Mouse (Mus musculus): Measurements from ENCODE around the gene Mtg1. TPM values are rescaled to one million over a fixed set of nuclear protein-coding genes. Genes with fewer than 3 reads are reported as not detected.

Mtg1 gene
- polyA plus RNA-seq, 1 experiment from 2014 or later = 9.4 TPM

DNA sequence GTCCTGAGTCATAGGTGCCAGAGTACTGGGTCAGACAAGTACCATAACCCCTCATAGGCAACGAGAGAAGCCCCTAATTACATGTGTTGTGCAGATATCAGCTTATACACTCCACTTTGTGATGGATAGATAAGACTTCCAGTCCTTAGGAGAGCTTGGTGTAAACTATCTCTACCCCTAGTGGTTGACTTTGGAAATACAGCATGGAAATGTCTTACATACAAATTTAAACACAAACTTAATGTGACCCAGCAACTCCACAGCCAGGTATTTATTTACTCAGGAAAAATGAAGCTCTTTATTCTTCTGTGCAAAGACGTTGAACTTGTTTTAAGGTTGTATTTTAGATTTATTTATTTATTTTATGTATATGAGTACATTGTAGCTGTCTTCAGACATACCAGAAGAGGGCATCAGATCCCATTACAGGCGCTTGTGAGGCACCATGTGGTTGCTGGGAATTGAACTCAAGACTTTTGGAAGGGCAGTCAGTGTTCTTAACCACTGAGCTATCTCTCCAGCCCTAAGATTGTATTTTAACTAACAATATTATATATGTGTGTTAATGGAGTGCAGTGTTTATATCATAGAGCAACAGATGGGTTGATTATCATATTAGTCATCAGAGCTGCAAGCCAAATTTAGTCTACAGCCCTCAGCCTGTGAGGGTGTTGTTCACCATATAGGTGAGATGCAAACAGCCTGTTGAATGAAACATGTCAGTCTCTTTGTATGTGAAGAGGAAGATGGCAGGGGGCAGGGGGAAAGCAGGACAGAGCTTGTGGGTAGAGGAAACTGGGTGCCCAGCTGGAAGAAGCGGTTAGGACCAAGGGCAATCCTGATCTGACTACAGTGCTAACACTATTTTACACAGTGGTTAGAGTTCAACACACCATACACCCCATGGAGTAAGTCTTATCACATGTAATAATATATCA, 51.3 kb downstream of the Mtg1 start:
- Histone ChIP-seq H3K79me2 (ENCODE audit: inconsistent target) (no peaks in the 10 kb centered on the region), H3K4me3 (ENCODE audit: inconsistent target) (no peak overlapping the region), H3K27ac (no peak overlapping the region), H3K36me3 (ENCODE audit: inconsistent target) (no peaks in the 10 kb centered on the region)
- 71% methylated on average over 4 of the region's 4 CpGs for WGBS (ENCODE audit: missing documents)

DNA sequence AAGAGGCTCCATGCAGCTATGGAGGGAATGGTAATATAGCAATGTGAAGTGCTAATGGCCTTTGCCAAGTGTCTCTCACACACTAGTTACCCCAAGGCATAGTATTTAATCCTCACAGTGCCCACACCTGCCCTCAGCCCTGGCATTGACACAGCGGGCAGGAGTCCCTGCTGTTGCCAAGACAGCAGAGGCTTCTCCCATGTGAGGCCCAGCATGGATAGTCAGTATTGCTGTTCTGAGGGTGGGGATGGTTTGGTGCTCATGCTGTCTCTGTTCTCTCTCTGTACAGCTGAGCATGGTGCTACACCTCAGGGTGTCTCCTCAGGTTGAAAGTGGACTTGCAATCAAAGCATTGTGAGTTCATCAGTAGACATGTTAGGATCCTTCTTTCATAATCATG, 53.1 kb downstream of the Mtg1 start:
- 100% methylated on average over 1 of the region's 1 CpGs for WGBS (ENCODE audit: missing documents)

DNA sequence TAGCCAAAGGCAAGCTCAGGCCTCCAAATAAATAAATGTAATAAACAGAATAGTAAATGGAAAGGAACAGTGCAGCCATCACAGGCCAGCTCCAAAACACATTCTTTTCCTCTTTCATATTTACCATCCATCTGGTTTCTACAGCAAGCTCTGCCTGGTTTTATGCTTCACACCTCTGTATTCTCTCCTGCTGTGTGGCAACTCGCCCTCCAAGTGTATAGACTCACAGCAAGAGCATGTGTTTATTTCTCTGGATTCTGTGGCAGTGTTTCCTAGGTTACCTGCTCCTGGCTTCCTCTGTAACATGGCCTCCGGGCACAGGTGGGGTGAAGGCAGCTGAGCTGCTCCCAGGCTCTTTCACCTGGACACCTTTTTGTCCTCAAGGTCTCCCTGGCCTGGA, 55.1 kb downstream of the Mtg1 start:
- Histone ChIP-seq H3K4me3 (ENCODE audit: inconsistent target) (no peak overlapping the region), H3K36me3 (ENCODE audit: inconsistent target) (no peaks in the 10 kb centered on the region), H3K27ac (no peak overlapping the region), H3K79me2 (ENCODE audit: inconsistent target) (no peaks in the 10 kb centered on the region)
- WGBS (ENCODE audit: missing documents) = 63% methylated on average over 2 of the region's 2 CpGs

More for the DNA sequence above, 53.1 kb downstream of the Mtg1 start:
- Histone ChIP-seq H3K36me3 (ENCODE audit: inconsistent target) (no peaks in the 10 kb centered on the region), H3K4me3 (ENCODE audit: inconsistent target) (no peak overlapping the region), H3K79me2 (ENCODE audit: inconsistent target) (no peaks in the 10 kb centered on the region), H3K27ac (no peak overlapping the region)

- H3K36me3 ChIP-seq (ENCODE audit: inconsistent target) = no peaks in the 10 kb centered on the region
- no peak overlapping the region for H3K4me3 ChIP-seq (ENCODE audit: inconsistent target)
- H3K79me2 ChIP-seq (ENCODE audit: inconsistent target) = no peaks in the 10 kb centered on the region
- 75% methylated on average over 1 of the region's 2 CpGs for WGBS (ENCODE audit: missing documents)
- H3K27ac ChIP-seq = no peak overlapping the region
These were observed 55.5 kb downstream of the Mtg1 start for GRCm38 (mm10) chr7:140192851-140193250.

- H3K4me3 ChIP-seq (ENCODE audit: inconsistent target) = no peak overlapping the region
- no peaks in the 10 kb centered on the region for H3K36me3 ChIP-seq (ENCODE audit: inconsistent target)
- H3K79me2 ChIP-seq (ENCODE audit: inconsistent target) = no peaks in the 10 kb centered on the region
- no peak overlapping the region for H3K27ac ChIP-seq
- 95% methylated on average over 4 of the region's 4 CpGs for WGBS (ENCODE audit: missing documents)
These were observed 56.7 kb downstream of the Mtg1 start for GRCm38 (mm10) chr7:140194031-140194430.

DNA sequence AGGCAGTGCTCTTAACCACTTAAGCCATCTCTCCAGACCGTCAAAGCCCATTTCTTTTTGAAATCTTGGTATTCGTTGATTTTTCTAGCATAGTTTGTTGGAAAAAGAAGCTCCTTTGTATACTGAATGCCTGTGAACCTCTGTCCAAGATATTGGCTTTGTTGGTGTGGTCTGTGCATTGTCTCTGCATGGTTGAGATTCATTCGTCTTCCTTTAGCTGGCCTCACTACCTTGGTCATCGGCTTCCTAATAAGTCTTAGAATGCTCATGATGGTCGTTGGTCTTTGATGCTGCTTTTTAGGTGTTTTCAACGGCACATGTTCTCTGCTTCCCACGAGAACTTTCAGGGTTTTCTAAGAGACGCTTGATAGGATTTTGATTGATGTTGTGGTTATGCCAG, 58.6 kb downstream of the Mtg1 start:
- Histone ChIP-seq H3K79me2 (ENCODE audit: inconsistent target) (no peaks in the 10 kb centered on the region), H3K4me3 (ENCODE audit: inconsistent target) (no peak overlapping the region), H3K27ac (no peak overlapping the region), H3K36me3 (ENCODE audit: inconsistent target) (no peaks in the 10 kb centered on the region)
- 73% methylated on average over 8 of the region's 8 CpGs for WGBS (ENCODE audit: missing documents)

Other genes starting within 250 kb of the Mtg1 start
- not detected in 3 replicates for gene Kndc1, start 242.9 kb upstream of the Mtg1 start, polyA plus RNA-seq (2018)
- gene Utf1, start 193.8 kb upstream of the Mtg1 start, polyA plus RNA-seq (2018) = not detected in 3 replicates
- gene 6430531B16Rik, start 158.8 kb upstream of the Mtg1 start, polyA plus RNA-seq (2018) = 0.23 to 0.38 TPM in 2 of 3 replicates, not detected in the other
- gene Adam8, start 145.0 kb upstream of the Mtg1 start, polyA plus RNA-seq (2018) = 169 to 1,404 TPM (median 407 TPM) in 3 replicates
- gene Zfp511, start 101.2 kb upstream of the Mtg1 start, polyA plus RNA-seq (2018) = 11.9 to 14.7 TPM (median 14.1 TPM) in 3 replicates
- 12.5 to 29.2 TPM (median 21.1 TPM) in 3 replicates for gene Tubgcp2, start 100.9 kb upstream of the Mtg1 start, polyA plus RNA-seq (2018)
- not detected in 3 replicates for gene Msx3, start 88.5 kb upstream of the Mtg1 start, polyA plus RNA-seq (2018)
- gene Caly, start 55.0 kb upstream of the Mtg1 start, polyA plus RNA-seq (2018) = not detected in 3 replicates
- gene Prap1, start 44.2 kb upstream of the Mtg1 start, polyA plus RNA-seq (2018) = not detected in 3 replicates
- 7.9 to 11.8 TPM (median 11.6 TPM) in 3 replicates for gene Fuom, start 35.1 kb upstream of the Mtg1 start, polyA plus RNA-seq (2018)
- gene Paox, start 21.8 kb upstream of the Mtg1 start, polyA plus RNA-seq (2018) = 20.7 to 41.5 TPM (median 38.8 TPM) in 3 replicates
- gene Echs1, start 21.1 kb upstream of the Mtg1 start, polyA plus RNA-seq (2018) = 47.2 to 96.9 TPM (median 73.4 TPM) in 3 replicates
- gene Sprn, start 17.3 kb downstream of the Mtg1 start, polyA plus RNA-seq (2018) = not detected in 3 replicates
- not detected in 3 replicates for gene Olfr522, start 27.2 kb downstream of the Mtg1 start, polyA plus RNA-seq (2018)
- not detected in 3 replicates for gene Olfr523, start 35.7 kb downstream of the Mtg1 start, polyA plus RNA-seq (2018)
- gene Olfr524, start 68.4 kb downstream of the Mtg1 start, polyA plus RNA-seq (2018) = not detected in 3 replicates
- gene Cd163l1, start 80.7 kb downstream of the Mtg1 start, polyA plus RNA-seq (2018) = not detected in 3 replicates
- gene 5830411N06Rik, start 109.7 kb downstream of the Mtg1 start, polyA plus RNA-seq (2018) = not detected in 3 replicates
- gene Olfr525, start 183.3 kb downstream of the Mtg1 start, polyA plus RNA-seq (2018) = not detected in 3 replicates
- not detected in 3 replicates for gene Olfr527, start 196.5 kb downstream of the Mtg1 start, polyA plus RNA-seq (2018)
- not detected in 3 replicates for gene Olfr60, start 224.1 kb downstream of the Mtg1 start, polyA plus RNA-seq (2018)
- not detected in 3 replicates for gene Olfr530, start 238.8 kb downstream of the Mtg1 start, polyA plus RNA-seq (2018)